Mouse (Mus musculus) right cerebral cortex, postnatal 4 days (tissue): Measurements from ENCODE around the gene Wdr34.
A peak's percentile ranks its signal among the peaks of the same experiment; 100 is the strongest.

Experiments
- DNase-seq: peaks from one replicate; pipeline ENCODE4 v3.0.0-alpha.2; 2022

Gene Wdr34

GRCm38 (mm10) chr2:30048699-30049388, at the start of gene Wdr34:
Gene Wdr34, minus strand, starts transcription at chr2:30048881.
- DNase-seq = peak; percentile 98

GRCm38 (mm10) chr2:30095882-30096527, 47.3 kb upstream of the Wdr34 start:
- DNase-seq = peak; percentile 56

- peak; percentile 57 for DNase-seq
Measured at GRCm38 (mm10) chr2:30094208-30094588, 45.5 kb upstream of the Wdr34 start.

- DNase-seq = peak; percentile 88
Measured at GRCm38 (mm10) chr2:30093471-30094207, 45.0 kb upstream of the Wdr34 start, which contains the start of gene Zdhhc12. Gene Zdhhc12, minus strand, starts transcription at chr2:30093648.

- no peak for DNase-seq
Measured at GRCm38 (mm10) chr2:30092280-30092918, 43.7 kb upstream of the Wdr34 start.

- DNase-seq = no peak
Measured at GRCm38 (mm10) chr2:30091521-30091920, 42.8 kb upstream of the Wdr34 start.

GRCm38 (mm10) chr2:30087310-30087709, 38.6 kb upstream of the Wdr34 start:
- DNase-seq = no peak

- no peak for DNase-seq
Measured at GRCm38 (mm10) chr2:30084632-30085031, 36.0 kb upstream of the Wdr34 start.

GRCm38 (mm10) chr2:30084113-30084512, 35.4 kb upstream of the Wdr34 start:
- DNase-seq = no peak

- no peak for DNase-seq
Measured at GRCm38 (mm10) chr2:30080181-30080800, 31.6 kb upstream of the Wdr34 start.

GRCm38 (mm10) chr2:30078760-30079159, 30.1 kb upstream of the Wdr34 start:
- no peak for DNase-seq

GRCm38 (mm10) chr2:30078349-30078712, 29.6 kb upstream of the Wdr34 start:
- no peak for DNase-seq

- DNase-seq = peak; percentile 86
Measured at GRCm38 (mm10) chr2:30077502-30078348, 29.0 kb upstream of the Wdr34 start, which contains the start of gene Pkn3. Gene Pkn3, plus strand, starts transcription at chr2:30077684.

GRCm38 (mm10) chr2:30076959-30077358, 28.3 kb upstream of the Wdr34 start:
- no peak for DNase-seq

- DNase-seq = no peak
Measured at GRCm38 (mm10) chr2:30076439-30076838, 27.8 kb upstream of the Wdr34 start.

- DNase-seq = no peak
Measured at GRCm38 (mm10) chr2:30075625-30076024, 26.9 kb upstream of the Wdr34 start.

- DNase-seq = no peak
Measured at GRCm38 (mm10) chr2:30073285-30073684, 24.6 kb upstream of the Wdr34 start.

GRCm38 (mm10) chr2:30072875-30073274, 24.2 kb upstream of the Wdr34 start:
- no peak for DNase-seq

GRCm38 (mm10) chr2:30067962-30068361, 19.3 kb upstream of the Wdr34 start:
- DNase-seq = no peak

GRCm38 (mm10) chr2:30067031-30067888, 18.6 kb upstream of the Wdr34 start:
- DNase-seq = peak; percentile 59
